Mouse (Mus musculus): ENCODE data around the gene Rpl34. TPM values are rescaled to one million over a fixed set of nuclear protein-coding genes. Genes with fewer than 3 reads are reported as not detected.

Gene Rpl34
- polyA plus RNA-seq, 1 experiment from 2014 or later = 874 TPM

DNA sequence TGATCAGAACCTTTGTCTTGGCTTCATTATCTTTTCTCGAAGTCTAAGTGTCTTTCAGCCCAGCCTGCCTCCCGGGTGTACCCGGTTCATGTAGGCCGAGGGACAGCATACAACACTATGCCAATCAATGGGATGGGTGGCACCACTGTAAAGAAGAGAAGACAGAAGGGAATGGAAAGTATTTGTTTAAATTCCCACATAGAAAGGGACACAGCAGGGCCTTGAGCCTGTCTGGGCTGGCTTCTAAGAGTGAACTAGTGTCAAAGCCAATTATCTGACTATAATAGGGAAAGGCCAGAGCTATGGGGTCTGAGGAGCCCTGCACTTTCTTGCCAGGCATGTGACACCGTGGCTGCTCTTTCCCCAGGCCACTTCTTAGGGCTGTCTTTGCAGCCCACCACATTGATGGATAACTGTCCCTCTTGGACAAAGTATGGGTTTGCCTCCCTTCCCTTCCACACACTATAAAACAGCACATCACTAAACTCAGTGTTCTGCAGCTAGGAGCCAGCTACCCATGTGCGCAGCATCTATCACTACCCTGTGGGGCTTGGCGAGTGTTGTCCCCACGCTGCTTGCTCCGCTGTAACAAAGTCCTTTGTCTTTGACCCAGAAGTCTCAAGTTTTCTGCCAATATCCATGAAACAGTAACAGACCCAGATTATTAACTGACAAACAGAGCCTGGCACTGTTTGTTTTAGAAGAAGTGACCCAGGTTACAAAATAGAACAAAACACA lies 45.8 kb downstream of the Rpl34 start:
- H3K27me3 ChIP-seq (replicated peaks) = no peaks in the 10 kb centered on the region
- no peak overlapping the region for H3K9ac ChIP-seq
- H3K4me1 ChIP-seq = no peaks in the 10 kb centered on the region
- H3K36me3 ChIP-seq = no peaks in the 10 kb centered on the region
- no peak for ATAC-seq (ENCODE audit: insufficient read depth, low FRiP score, low read depth)
- H3K9me3 ChIP-seq = no peaks in the 10 kb centered on the region
- H3K4me3 ChIP-seq (replicated peaks) = no peak overlapping the region
- WGBS = 86% methylated on average over 9 of the region's 9 CpGs
- H3K4me2 ChIP-seq = no peak overlapping the region
- no peak overlapping the region for H3K27ac ChIP-seq

DNA sequence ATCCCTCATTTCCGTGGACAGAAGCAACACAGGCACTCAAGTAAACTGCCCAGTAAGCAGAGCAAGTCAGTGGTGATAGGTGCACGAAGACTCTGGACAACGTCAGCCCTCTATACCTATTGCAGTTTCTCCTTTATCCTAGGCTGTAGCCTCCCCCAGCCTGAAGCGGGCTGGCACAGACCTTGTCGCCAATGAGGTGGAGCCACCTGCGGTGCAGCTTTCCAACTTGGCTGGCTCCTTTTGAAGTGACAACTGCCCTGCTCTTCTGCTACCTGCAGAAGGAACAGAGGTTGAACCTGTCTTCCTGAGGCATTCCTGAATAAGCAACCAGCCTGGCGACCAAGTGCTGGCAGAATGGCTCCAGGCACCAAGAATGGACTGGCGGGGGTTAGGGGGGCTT lies 46.4 kb downstream of the Rpl34 start:
- WGBS = 80% methylated on average over 8 of the region's 8 CpGs
- Histone ChIP-seq H3K27me3 (replicated peaks) (no peaks in the 10 kb centered on the region), H3K4me1 (no peaks in the 10 kb centered on the region), H3K4me3 (replicated peaks) (no peak overlapping the region), H3K27ac (no peak overlapping the region), H3K9ac (no peak overlapping the region), H3K4me2 (no peak overlapping the region), H3K36me3 (no peaks in the 10 kb centered on the region), H3K9me3 (no peaks in the 10 kb centered on the region)
- ATAC-seq (ENCODE audit: insufficient read depth, low FRiP score, low read depth) = no peak

DNA sequence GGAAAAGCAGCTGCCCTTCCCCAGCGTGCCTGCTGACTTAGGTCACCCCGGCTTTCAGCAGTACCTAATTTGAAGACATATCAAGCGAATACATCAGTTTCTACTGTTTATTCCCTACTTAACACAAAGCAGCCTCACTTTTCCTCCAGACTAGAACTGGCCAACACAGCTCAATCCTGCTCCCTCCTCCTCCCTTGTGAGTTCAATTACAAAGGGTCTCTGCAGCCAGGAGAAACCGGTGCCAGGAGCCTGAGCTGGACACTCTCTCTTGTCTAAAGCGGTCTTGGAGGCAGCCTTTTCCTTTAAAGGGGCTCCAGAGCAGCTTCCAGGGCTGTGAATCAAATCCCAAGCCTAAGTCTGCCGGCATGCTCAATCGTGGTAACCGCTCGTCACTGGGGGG lies 48.0 kb downstream of the Rpl34 start:
- H3K9me3 ChIP-seq = no peaks in the 10 kb centered on the region
- no peaks in the 10 kb centered on the region for H3K36me3 ChIP-seq
- no peaks in the 10 kb centered on the region for H3K27me3 ChIP-seq (replicated peaks)
- ATAC-seq (ENCODE audit: insufficient read depth, low FRiP score, low read depth) = no peak
- WGBS = 70% methylated on average over 9 of the region's 9 CpGs
- H3K9ac ChIP-seq = no peak overlapping the region
- H3K4me1 ChIP-seq = no peaks in the 10 kb centered on the region
- no peak overlapping the region for H3K27ac ChIP-seq
- H3K4me3 ChIP-seq (replicated peaks) = no peak overlapping the region
- no peak overlapping the region for H3K4me2 ChIP-seq

DNA sequence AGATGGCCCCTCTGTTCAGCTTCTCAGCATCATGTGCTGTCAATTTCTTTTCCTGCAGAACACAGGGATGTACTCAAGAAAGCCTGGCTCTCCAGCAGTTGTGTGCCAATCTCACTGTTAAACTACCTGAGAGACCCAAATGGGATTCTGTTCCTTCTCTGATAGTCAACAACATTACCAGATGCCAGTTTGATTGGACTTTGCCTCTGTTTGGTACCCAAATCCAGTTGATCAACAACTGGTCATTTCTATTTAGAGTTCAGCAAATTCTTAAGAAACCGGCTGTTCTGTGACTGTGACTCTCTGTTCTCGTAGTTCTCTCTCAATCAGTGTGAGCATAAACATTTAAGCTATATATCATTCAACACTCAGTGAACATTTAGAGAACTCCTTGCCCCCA lies 49.0 kb downstream of the Rpl34 start:
- Histone ChIP-seq H3K4me1 (no peaks in the 10 kb centered on the region), H3K9me3 (no peaks in the 10 kb centered on the region), H3K4me2 (no peak overlapping the region), H3K27me3 (replicated peaks) (no peaks in the 10 kb centered on the region), H3K27ac (no peak overlapping the region), H3K9ac (no peak overlapping the region), H3K4me3 (replicated peaks) (no peak overlapping the region), H3K36me3 (no peaks in the 10 kb centered on the region)
- WGBS = 70% methylated on average over 2 of the region's 2 CpGs
- no peak for ATAC-seq (ENCODE audit: insufficient read depth, low FRiP score, low read depth)

DNA sequence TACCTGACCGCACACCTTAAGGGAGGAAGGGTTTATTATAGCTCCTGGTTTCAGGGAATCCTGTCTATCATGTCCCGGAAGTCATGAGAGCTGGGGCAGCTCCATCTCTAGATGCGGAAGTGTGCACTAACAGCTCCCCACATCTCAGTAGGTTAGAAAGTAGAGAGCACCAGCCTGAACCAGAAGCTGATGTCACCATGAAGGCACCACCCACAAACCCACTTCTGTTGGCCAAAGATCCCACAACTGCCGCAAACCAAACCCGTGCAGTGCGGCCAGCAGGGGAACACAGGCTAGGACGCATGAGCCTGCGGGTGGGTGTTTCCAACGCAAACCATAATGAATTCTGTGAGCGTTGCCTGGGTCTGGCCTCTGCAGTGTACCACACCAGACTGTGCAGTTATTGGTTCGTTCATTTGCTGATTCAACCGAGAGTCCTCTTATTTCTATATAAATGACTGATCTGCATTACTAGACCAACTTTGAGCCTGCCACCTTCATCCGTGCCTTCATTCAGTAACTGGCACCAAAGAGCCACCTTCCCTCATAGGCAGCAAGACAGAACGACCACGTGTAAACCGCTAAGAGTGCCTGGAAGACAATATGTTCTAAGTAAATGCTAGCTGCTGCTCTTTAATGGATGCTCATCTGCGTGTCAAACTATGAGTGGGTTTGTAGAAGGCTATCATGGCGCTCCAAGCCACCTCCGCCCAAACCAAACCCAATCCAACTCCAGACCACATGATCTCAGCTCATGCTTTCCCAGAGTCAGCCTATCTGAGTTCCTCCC lies 52.3 kb downstream of the Rpl34 start:
- H3K4me2 ChIP-seq = no peak overlapping the region
- H3K4me1 ChIP-seq = no peaks in the 10 kb centered on the region
- H3K36me3 ChIP-seq = no peaks in the 10 kb centered on the region
- no peak for ATAC-seq (ENCODE audit: insufficient read depth, low FRiP score, low read depth)
- no peaks in the 10 kb centered on the region for H3K27me3 ChIP-seq (replicated peaks)
- H3K9ac ChIP-seq = no peak overlapping the region
- no peak overlapping the region for H3K27ac ChIP-seq
- H3K9me3 ChIP-seq = no peaks in the 10 kb centered on the region
- WGBS = 92% methylated on average over 19 of the region's 19 CpGs
- no peak overlapping the region for H3K4me3 ChIP-seq (replicated peaks)

Other genes with a start within 250 kb of the Rpl34 start
- 0.09 TPM in 1 of 2 replicates, not detected in the other for gene Etnppl, start 113.0 kb downstream of the Rpl34 start, polyA plus RNA-seq (2015; fragmentation: Nextera tagmentation; extraction: Ambion mirVana)
- 423 and 433 TPM in 2 replicates for gene Ostc, start 21.0 kb downstream of the Rpl34 start, polyA plus RNA-seq (2015; fragmentation: Nextera tagmentation; extraction: Ambion mirVana)

All from stomach, embryonic 15.5 days (tissue).